Mouse (Mus musculus) kidney, postnatal 0 days (tissue): Measurements from ENCODE around the gene Ddx6. TPM values are rescaled to one million over a fixed set of nuclear protein-coding genes. Genes with fewer than 3 reads are reported as not detected.

Experiments
- ATAC-seq: fragments of 200-750 bp; cut with Nextera tagmentation; replicated peaks from 2 replicates; pipeline ENCODE4 v1.8.0; 2017; ENCODE audit warnings: low read depth, moderate number of reproducible peaks, moderate TSS enrichment, moderate library complexity; ENCODE audit not compliant: low FRiP score
- DNase-seq: peaks from one replicate; pipeline ENCODE4 v3.0.0-alpha.2; 2016; ENCODE audit warnings: low spot score
- H3K27ac ChIP-seq: fragments of 300-500 bp; sonication (generic); 2 replicates; pipeline ENCODE4 v1.5.1; 2014; ENCODE audit warnings: mild to moderate bottlenecking
- H3K27me3 ChIP-seq: fragments of 300-500 bp; sonication (generic); 2 replicates; pipeline ENCODE4 v1.6.1; 2014; ENCODE audit warnings: low read length, mixed read lengths; ENCODE audit not compliant: insufficient read depth
- H3K36me3 ChIP-seq: fragments of 300-500 bp; sonication (generic); 2 replicates; pipeline ENCODE4 v1.6.1; 2014; ENCODE audit warnings: low read length, mixed read lengths; ENCODE audit not compliant: insufficient read depth
- H3K4me1 ChIP-seq: fragments of 300-500 bp; sonication (generic); replicated peaks from 2 replicates; pipeline ENCODE4 v1.6.1; 2014; ENCODE audit warnings: antibody characterized with exemption, low read length, mixed read lengths; ENCODE audit not compliant: insufficient read depth
- H3K4me2 ChIP-seq: fragments of 300-500 bp; sonication (generic); 2 replicates; pipeline ENCODE4 v1.6.1; 2014; ENCODE audit warnings: mild to moderate bottlenecking, low read length, moderate library complexity, mixed read lengths
- H3K4me3 ChIP-seq: fragments of 300-500 bp; sonication (generic); replicated peaks from 2 replicates; pipeline ENCODE4 v1.5.1; 2014; ENCODE audit warnings: low read depth, low read length
- H3K9ac ChIP-seq: fragments of 300-500 bp; sonication (generic); 2 replicates; pipeline ENCODE4 v1.6.1; 2014; ENCODE audit warnings: low read depth, low read length
- H3K9me3 ChIP-seq: fragments of 300-500 bp; sonication (generic); replicated peaks from 2 replicates; pipeline ENCODE4 v1.6.1; 2016; ENCODE audit warnings: low read length, inconsistent platforms, mixed read lengths
- CTCF ChIP-seq: IDR thresholded peaks from 2 replicates; pipeline ENCODE4 v1.5.1; 2016; ENCODE audit warnings: antibody characterized with exemption, low read depth, mild to moderate bottlenecking, moderate library complexity
- WGBS: fragments of 180-500 bp; shearing (Covaris S2); extraction: QIAGEN DNeasy Blood & Tissue Kit; methylation state at CpG from one replicate; pipeline ENCODE4 v1.1.7; 2014; 5-methylcytosine and 5-hydroxymethylcytosine counted together
- polyA plus RNA-seq: library from polyadenylated mRNA; unstranded; fragments of >200 nt; fragmentation: Nextera tagmentation; extraction: Ambion mirVana; gene quantifications from 2 replicates; pipeline ENCODE4 v1.2.1, GENCODE M21; 2015

Ddx6 gene
- polyA plus RNA-seq, 1 experiment from 2014 or later = 13.8 TPM

GRCm38 (mm10) chr9:44648881-44649281, 44.2 kb downstream of the Ddx6 start:
- no peaks in the 10 kb centered on the region for H3K36me3 ChIP-seq
- H3K9me3 ChIP-seq = no peaks in the 10 kb centered on the region
- no peaks in the 10 kb centered on the region for H3K27me3 ChIP-seq
- no peak overlapping the region for H3K4me3 ChIP-seq
- no peak overlapping the region for H3K27ac ChIP-seq
- no peak for TF ChIP-seq CTCF
- ATAC-seq (no peak), DNase-seq (no peak)
- H3K4me1 ChIP-seq = no peaks in the 10 kb centered on the region
- WGBS = 63% methylated on average over 7 of the region's 7 CpGs
- H3K9ac ChIP-seq = no peak overlapping the region
- H3K4me2 ChIP-seq = no peak overlapping the region

- Histone ChIP-seq H3K9ac (no peak overlapping the region), H3K9me3 (no peaks in the 10 kb centered on the region), H3K4me2 (no peak overlapping the region), H3K4me3 (no peak overlapping the region), H3K27ac (no peak overlapping the region), H3K4me1 (0 out of 2 replicates have a peak, but pooled peaks cover 5% of the 10 kb centered on the region), H3K27me3 (no peaks in the 10 kb centered on the region), H3K36me3 (no peaks in the 10 kb centered on the region)
- peak; percentile 84 for DNase-seq
- peak; percentile 81 for ATAC-seq
- 11% methylated on average over 8 of the region's 8 CpGs for WGBS
- peak; percentile 93 for TF ChIP-seq CTCF
Measured at GRCm38 (mm10) chr9:44652027-44652426, 47.3 kb downstream of the Ddx6 start.

- no peak for TF ChIP-seq CTCF
- WGBS = 73% methylated on average over 4 of the region's 4 CpGs
Measured at GRCm38 (mm10) chr9:44653896-44654295, 49.2 kb downstream of the Ddx6 start.

GRCm38 (mm10) chr9:44655098-44656066, 50.7 kb downstream of the Ddx6 start:
- DNase-seq (peak; percentile 96), ATAC-seq (peak; percentile 75)
- Histone ChIP-seq H3K9me3 (no peaks in the 10 kb centered on the region), H3K36me3 (no peaks in the 10 kb centered on the region), H3K4me3 (no peak overlapping the region), H3K4me1 (0 out of 2 replicates have a peak, but pooled peaks cover 5% of the 10 kb centered on the region), H3K4me2 (peak overlapping the region; percentile 48), H3K27me3 (no peaks in the 10 kb centered on the region), H3K27ac (peak overlapping the region; percentile 54; the same call in 1 of the 2 replicates), H3K9ac (peak overlapping the region; percentile 6; the same call in 1 of the 2 replicates)
- TF ChIP-seq CTCF = peak; percentile 88
- WGBS = 22% methylated on average over 26 of the region's 26 CpGs

More at GRCm38 (mm10) chr9:44653896-44654295, 49.2 kb downstream of the Ddx6 start:
- Histone ChIP-seq H3K4me3 (no peak overlapping the region), H3K4me1 (0 out of 2 replicates have a peak, but pooled peaks cover 5% of the 10 kb centered on the region), H3K27ac (no peak overlapping the region), H3K4me2 (no peak overlapping the region), H3K9me3 (no peaks in the 10 kb centered on the region), H3K27me3 (no peaks in the 10 kb centered on the region), H3K36me3 (no peaks in the 10 kb centered on the region), H3K9ac (no peak overlapping the region)
- ATAC-seq (no peak), DNase-seq (no peak)

GRCm38 (mm10) chr9:44663706-44664105, 59.0 kb downstream of the Ddx6 start:
- Histone ChIP-seq H3K4me1 (no peaks in the 10 kb centered on the region), H3K9me3 (no peaks in the 10 kb centered on the region), H3K27me3 (no peaks in the 10 kb centered on the region), H3K4me3 (no peak overlapping the region), H3K9ac (no peak overlapping the region), H3K27ac (no peak overlapping the region), H3K36me3 (no peaks in the 10 kb centered on the region), H3K4me2 (no peak overlapping the region)
- DNase-seq (no peak), ATAC-seq (no peak)
- 91% methylated on average over 6 of the region's 6 CpGs for WGBS
- TF ChIP-seq CTCF = no peak

- WGBS = 83% methylated on average over 5 of the region's 5 CpGs
- TF ChIP-seq CTCF = no peak
- no peak for ATAC-seq
Measured at GRCm38 (mm10) chr9:44671416-44671815, 66.7 kb downstream of the Ddx6 start.

More at GRCm38 (mm10) chr9:44671416-44671815, 66.7 kb downstream of the Ddx6 start:
- no peak overlapping the region for H3K4me2 ChIP-seq
- H3K36me3 ChIP-seq = no peaks in the 10 kb centered on the region
- no peak overlapping the region for H3K27ac ChIP-seq
- DNase-seq = no peak
- no peak overlapping the region for H3K9ac ChIP-seq
- no peak overlapping the region for H3K4me3 ChIP-seq
- no peaks in the 10 kb centered on the region for H3K27me3 ChIP-seq
- no peaks in the 10 kb centered on the region for H3K9me3 ChIP-seq
- H3K4me1 ChIP-seq = no peaks in the 10 kb centered on the region
